Mouse (Mus musculus) kidney, adult 11 months (tissue): ENCODE data around the gene Fam53b.

Experiments
- DNase-seq: peaks from one replicate; pipeline ENCODE4 v3.0.0; 2022

The Fam53b gene

GRCm38 (mm10) chr7:132813416-132814088 is at the start of gene Fam53b:
Fam53b (minus strand) TSS chr7:132813886.
- DNase-seq = peak; percentile 76

GRCm38 (mm10) chr7:132859042-132859958 is 45.6 kb upstream of the Fam53b start, which contains the start of gene Abraxas2:
Abraxas2 (plus strand) TSS chr7:132859225.
- peak; percentile 88 for DNase-seq

GRCm38 (mm10) chr7:132858043-132858608 is 44.4 kb upstream of the Fam53b start:
- DNase-seq = no peak

- no peak for DNase-seq
Measured at GRCm38 (mm10) chr7:132856083-132856482, 42.4 kb upstream of the Fam53b start.

GRCm38 (mm10) chr7:132853946-132854345 is 40.3 kb upstream of the Fam53b start:
- DNase-seq = no peak

DNA sequence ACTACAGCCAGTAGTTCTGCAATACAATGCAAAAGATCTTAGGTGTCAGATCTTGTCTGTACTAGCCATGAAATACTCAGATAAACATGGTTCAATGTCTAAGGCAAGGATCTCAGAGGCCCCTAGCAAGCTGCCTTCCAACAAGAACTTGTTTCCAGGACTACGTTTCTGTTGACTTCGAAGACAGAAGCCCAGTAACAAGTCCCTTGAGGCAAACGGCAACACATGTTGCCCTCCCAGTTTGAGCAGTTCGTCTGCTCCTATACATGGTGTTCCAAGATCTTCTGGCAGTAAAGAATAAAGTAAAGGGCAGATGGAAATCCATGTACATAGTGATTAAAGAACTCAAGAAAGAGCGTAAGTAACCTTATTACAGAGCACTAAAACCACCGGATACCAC is 39.7 kb upstream of the Fam53b start:
- no peak for DNase-seq

DNA sequence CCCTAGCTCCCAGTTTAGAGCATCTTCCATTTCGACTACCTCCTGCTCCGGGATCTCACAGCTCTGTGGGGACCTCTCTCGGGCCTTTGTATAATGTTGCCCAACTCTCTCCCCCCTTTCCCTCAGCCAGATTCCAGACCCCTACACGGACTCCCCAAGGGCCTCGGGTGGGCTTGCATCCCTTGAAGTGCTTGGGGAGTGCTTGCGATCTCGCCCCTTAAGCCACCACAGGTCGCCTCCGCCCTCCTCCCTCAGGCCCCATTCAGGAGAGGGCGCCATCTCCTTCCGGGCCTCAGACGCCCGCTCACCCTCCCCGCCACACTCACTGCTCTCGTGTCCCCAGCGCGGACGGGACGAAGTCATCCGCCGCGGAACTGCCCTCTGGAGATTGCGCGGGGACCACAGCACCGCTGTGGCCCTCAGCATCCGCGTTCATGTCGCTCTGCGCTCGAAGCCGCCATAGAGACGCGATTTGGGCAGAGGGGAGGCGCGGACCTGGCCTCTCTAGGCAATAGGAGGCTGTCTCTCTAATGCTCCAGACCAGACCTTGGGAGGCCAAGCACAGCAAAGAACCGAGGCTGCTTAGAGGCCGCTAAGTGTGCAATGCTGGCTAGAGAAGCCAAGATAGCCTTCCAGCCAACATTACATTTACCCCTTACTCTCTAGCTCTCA is 38.6 kb upstream of the Fam53b start, which contains the start of gene Eef1akmt2:
Gene Eef1akmt2, minus strand, starts transcription at position 501 of the 672 bp plus-strand sequence.
- peak; percentile 86 for DNase-seq

- DNase-seq = no peak
Measured at GRCm38 (mm10) chr7:132843152-132843551, 29.5 kb upstream of the Fam53b start.

DNA sequence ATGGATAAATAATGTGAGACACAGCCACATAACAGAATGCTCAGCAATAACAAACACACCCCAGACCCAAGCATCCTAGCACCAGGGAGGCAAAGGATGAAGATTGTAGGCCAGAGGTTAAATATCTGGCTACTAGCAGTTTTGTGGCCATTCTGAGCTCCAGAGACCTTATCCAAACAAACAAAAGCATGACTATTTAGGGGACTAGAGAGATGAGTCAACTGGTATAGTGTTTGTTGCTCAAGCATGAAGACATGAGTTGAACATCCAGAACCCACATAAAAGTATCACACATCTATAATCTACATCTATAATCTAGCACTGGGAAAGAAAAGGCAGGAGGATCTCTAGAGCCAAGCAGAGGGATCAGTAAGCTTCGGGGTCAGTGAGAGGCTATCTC is 28.8 kb upstream of the Fam53b start:
- no peak for DNase-seq

- no peak for DNase-seq
Measured at GRCm38 (mm10) chr7:132841287-132841686, 27.6 kb upstream of the Fam53b start.

- DNase-seq = no peak
Measured at GRCm38 (mm10) chr7:132830955-132831354, 17.3 kb upstream of the Fam53b start.

GRCm38 (mm10) chr7:132824346-132825022 is 10.8 kb upstream of the Fam53b start:
- DNase-seq = no peak

GRCm38 (mm10) chr7:132823832-132824231 is 10.1 kb upstream of the Fam53b start:
- no peak for DNase-seq

GRCm38 (mm10) chr7:132820692-132821091 is 7.0 kb upstream of the Fam53b start:
- DNase-seq = no peak

DNA sequence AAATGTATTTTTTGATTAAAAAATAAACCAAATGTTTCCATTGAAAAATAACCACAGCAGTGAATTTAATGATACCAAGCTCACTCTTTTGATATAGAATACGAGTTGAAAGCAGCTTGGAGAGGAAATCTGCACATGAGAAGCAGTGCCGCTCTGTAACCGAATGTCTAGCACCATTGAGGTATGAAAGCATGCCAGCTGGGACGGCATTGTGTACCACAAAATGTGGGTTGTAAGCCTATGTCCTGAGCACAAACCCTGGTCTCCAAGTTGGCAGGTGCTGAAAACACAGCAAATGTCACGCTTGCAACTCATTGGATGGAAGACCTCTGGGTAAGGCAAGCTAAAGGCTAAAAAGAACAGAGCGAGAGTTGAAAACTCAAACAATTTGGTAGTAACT is 3.4 kb upstream of the Fam53b start:
- DNase-seq = no peak

DNA sequence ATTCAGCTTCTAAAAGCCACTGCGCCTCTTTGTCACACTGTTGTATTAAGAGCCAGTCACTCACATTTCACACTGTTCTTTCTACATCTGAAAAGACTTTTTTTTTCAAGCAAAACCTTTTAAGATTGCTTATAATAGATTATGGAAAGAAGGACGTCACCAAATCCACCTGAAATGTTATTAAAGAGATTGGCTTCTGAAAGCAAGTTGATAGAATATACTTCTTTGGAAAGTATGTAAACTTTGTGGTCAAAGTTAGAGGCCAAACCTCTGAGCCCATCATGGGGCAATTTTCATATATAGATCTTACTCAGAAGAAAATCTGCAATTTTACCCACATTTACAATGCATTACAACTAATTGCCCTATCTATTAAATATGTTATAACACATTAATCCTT is 2.8 kb upstream of the Fam53b start:
- DNase-seq = no peak

DNA sequence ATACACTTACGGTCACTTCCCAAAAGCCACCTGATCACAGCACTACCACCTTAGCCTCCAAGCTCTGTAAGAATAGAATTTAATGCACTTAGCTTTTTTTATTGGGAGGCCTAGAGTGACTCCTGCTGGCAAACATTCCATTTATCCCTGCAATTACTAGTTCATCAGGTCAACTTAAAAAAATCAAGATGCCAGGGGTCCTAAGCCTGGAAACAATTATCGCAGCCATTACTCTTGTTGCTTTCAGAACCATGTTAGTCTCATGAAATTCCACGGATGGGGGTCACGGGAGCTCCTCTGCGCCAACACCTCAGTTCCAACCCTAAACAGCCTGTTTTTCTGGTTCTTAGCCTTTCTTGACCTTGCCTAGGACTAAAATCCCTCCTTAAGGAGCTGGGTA is 1.4 kb upstream of the Fam53b start:
- no peak for DNase-seq

- DNase-seq = no peak
Measured at GRCm38 (mm10) chr7:132814089-132814450, 384 bp upstream of the Fam53b start.

DNA sequence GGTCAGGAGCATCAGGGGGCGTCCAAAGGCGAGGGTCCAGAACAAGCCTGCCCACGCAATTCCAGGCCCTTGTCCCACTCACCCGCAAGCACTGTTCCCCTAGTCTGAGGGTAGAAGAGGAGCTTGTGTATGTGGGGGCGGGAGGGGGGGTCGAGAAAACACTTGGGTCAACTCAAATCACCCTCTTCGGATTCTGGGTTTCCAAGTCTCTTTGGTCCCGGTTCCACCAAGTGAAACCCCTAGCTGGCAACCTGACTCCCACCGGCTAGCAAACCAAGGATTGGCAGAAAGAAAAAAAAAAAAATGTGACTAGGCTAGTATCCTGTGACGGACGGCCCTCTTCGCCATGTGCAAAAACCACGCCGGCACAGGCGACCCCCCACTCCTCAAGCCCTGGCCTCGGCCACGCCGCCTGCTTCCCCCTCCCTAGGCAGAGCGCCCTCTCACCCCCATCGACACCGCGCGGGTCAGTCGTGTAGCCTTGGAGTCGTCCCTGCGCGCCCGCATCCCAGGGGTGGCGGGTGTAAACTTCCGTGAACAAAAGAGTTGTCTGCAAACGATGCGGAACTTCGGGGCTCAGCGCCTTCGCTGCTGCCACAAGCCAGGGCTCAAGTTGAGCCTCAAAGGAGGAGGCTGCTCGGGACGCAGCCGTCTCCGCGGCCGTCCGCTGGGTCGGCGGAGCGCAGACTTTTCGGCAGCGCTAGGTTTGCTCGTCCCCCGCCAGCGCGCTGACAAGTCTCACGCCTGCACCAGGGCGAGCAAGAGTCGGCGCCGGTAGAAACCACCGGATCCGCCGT is 869 bp downstream of the Fam53b start:
- peak; percentile 42 for DNase-seq

- no peak for DNase-seq
Measured at GRCm38 (mm10) chr7:132811716-132812618, 1.7 kb downstream of the Fam53b start.

GRCm38 (mm10) chr7:132810879-132811278 is 2.8 kb downstream of the Fam53b start:
- peak; percentile 89 for DNase-seq
